Mouse (Mus musculus): ENCODE measurements around the gene Zfp941.

GRCm38 (mm10) chr7:140843806-140844205 is 21.8 kb upstream of the Zfp941 start:
- TF ChIP-seq MAFK (IDR thresholded peaks at IDR 0.05; ENCODE audit: insufficient read depth, low read depth, low read length), result no peak
- TF ChIP-seq ZNF384 (IDR thresholded peaks at IDR 0.05; ENCODE audit: low read depth, low read length), result no peak
- no peak for TF ChIP-seq CHD2 (IDR thresholded peaks at IDR 0.05; ENCODE audit: low read depth, low read length)
- TF ChIP-seq HCFC1 (IDR thresholded peaks at IDR 0.05; ENCODE audit: borderline replicate concordance, insufficient read depth, low read length), result no peak
- no peak for TF ChIP-seq ZC3H11A (IDR thresholded peaks at IDR 0.05; ENCODE audit: borderline replicate concordance, low read depth, low read length)
